Mouse (Mus musculus): Measurements from ENCODE around the gene Sgcd.

DNA sequence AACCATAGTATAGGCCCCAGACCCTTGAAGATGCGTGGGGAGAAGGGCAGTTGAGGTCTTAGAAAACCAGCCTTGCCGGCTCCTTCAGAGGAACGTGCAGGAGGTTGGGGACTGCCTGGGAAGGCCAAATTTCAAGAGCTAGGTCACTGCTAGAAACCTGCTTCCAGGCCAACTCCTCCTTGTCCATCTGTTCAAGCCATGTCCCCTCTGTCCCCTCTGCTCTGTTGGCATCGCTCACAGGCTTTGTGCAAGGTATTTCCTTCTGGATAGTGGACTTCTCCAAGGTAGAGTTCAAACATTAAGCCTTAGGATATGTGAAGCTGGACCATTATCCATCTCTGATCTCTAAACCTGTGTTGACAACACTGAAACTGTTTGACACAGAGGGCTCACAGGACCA, 874.4 kb downstream of the Sgcd start:
- TF ChIP-seq EP300 (optimal IDR thresholded peaks at IDR 0.05) (no peak), CTCF (IDR thresholded peaks at IDR 0.05; ENCODE audit: low read depth) (no peak)
